Mouse (Mus musculus) midbrain, embryonic 14.5 days (tissue): ENCODE data around the gene Usp7. TPM values are rescaled to one million over a fixed set of nuclear protein-coding genes. Genes with fewer than 3 reads are reported as not detected.

Experiments used
- ATAC-seq: fragments of 200-750 bp; cut with Nextera tagmentation; 2 replicates; pipeline ENCODE4 v1.8.0; 2017; ENCODE audit warnings: moderate number of reproducible peaks, moderate library complexity; ENCODE audit not compliant: low FRiP score, low TSS enrichment
- DNase-seq: peaks from one replicate; pipeline ENCODE4 v3.0.0-alpha.2; 2015
- H3K27ac ChIP-seq: fragments of 300-500 bp; sonication (generic); replicated peaks from 2 replicates; pipeline ENCODE4 v1.5.1; 2014; ENCODE audit warnings: mild to moderate bottlenecking, low read depth, low read length, moderate library complexity
- H3K27me3 ChIP-seq: fragments of 300-500 bp; sonication (generic); 2 replicates; pipeline ENCODE4 v1.6.1; 2014; ENCODE audit warnings: low read length, control low read depth, mixed read lengths; ENCODE audit not compliant: control insufficient read depth, insufficient read depth
- H3K36me3 ChIP-seq: fragments of 300-500 bp; sonication (generic); 2 replicates; pipeline ENCODE4 v1.6.1; 2014; ENCODE audit warnings: low read length, control low read depth; ENCODE audit not compliant: control insufficient read depth, insufficient read depth
- H3K4me1 ChIP-seq: fragments of 300-500 bp; sonication (generic); 2 replicates; pipeline ENCODE4 v1.6.1; 2014; ENCODE audit warnings: mild to moderate bottlenecking, antibody characterized with exemption, low read length, control low read depth; ENCODE audit not compliant: control insufficient read depth, insufficient read depth
- H3K4me2 ChIP-seq: fragments of 300-500 bp; sonication (generic); 2 replicates; pipeline ENCODE4 v1.6.1; 2014; ENCODE audit warnings: mild to moderate bottlenecking, low read length, moderate library complexity
- H3K4me3 ChIP-seq: fragments of 300-500 bp; sonication (generic); replicated peaks from 2 replicates; pipeline ENCODE4 v1.5.1; 2014; ENCODE audit warnings: low read depth, low read length
- H3K9ac ChIP-seq: fragments of 300-500 bp; sonication (generic); replicated peaks from 2 replicates; pipeline ENCODE4 v1.6.1; 2014; ENCODE audit warnings: mild to moderate bottlenecking, low read length, moderate library complexity
- H3K9me3 ChIP-seq: fragments of 300-500 bp; sonication (generic); 2 replicates; pipeline ENCODE4 v1.6.1; 2016; ENCODE audit warnings: low read length, control low read depth, mixed read lengths; ENCODE audit not compliant: control insufficient read depth
- WGBS: fragments of 180-500 bp; shearing (Covaris S2); extraction: QIAGEN DNeasy Blood & Tissue Kit; methylation state at CpG from one replicate; pipeline ENCODE4 v1.1.7; 2014; 5-methylcytosine and 5-hydroxymethylcytosine counted together
- polyA plus RNA-seq: library from polyadenylated mRNA; unstranded; fragments of >200 nt; fragmentation: Nextera tagmentation; extraction: Ambion mirVana; gene quantifications from 2 replicates; pipeline ENCODE4 v1.2.1, GENCODE M21; 2014

Usp7 gene
- polyA plus RNA-seq, 1 experiment from 2014 or later: 50.0 TPM

DNA sequence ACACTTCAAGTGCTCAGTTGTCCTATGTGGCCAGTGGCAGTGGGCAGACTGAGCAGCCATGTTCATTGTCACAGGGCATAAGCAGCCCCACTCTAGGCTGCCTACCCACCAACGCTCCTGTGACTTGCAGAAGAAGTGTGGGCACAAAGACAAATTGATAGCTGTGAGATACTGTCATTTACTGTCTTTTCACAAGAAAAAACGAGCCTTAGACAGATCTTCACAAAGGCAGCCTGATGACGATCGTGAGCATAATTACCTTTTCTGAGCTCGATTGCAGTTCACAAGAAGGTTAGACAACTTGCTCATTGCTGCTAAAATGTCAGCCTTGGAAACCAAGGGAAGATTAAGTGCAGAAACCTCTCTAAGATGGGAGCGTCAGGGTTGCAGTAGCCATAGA lies 137.0 kb downstream of the Usp7 start:
- Histone ChIP-seq H3K9me3 (no peaks in the 10 kb centered on the region), H3K4me2 (no peak overlapping the region), H3K27ac (no peak overlapping the region), H3K4me1 (no peaks in the 10 kb centered on the region), H3K9ac (no peak overlapping the region), H3K4me3 (no peak overlapping the region), H3K27me3 (no peaks in the 10 kb centered on the region), H3K36me3 (peaks cover 82% of the 10 kb centered on the region)
- DNase-seq (no peak), ATAC-seq (no peak)
- 91% methylated on average over 6 of the region's 6 CpGs for WGBS

DNA sequence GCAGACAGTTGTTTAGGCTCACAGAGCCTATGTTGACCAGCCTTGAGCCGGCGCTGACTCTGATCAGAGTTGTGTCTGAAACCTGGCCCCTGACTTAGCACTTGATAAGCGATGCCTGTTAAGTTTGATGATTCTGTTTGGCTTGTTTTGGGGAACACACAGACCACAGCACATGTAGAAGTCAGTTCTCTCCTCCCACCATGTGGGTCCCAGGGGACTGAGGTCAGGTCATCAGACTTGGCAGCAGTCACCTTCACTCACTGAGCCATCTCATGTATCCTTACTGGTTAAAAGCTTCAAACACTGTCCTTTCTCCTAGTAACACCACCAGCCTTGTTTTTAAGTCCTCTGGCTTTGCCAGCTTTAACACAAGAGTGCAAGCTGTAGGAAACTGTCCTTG lies 142.1 kb downstream of the Usp7 start:
- no peak overlapping the region for H3K9ac ChIP-seq
- H3K36me3 ChIP-seq: peaks cover 84% of the 10 kb centered on the region
- H3K27me3 ChIP-seq: no peaks in the 10 kb centered on the region
- DNase-seq (no peak), ATAC-seq (no peak)
- no peaks in the 10 kb centered on the region for H3K9me3 ChIP-seq
- 98% methylated on average over 3 of the region's 3 CpGs for WGBS
- no peak overlapping the region for H3K4me3 ChIP-seq
- no peaks in the 10 kb centered on the region for H3K4me1 ChIP-seq
- H3K4me2 ChIP-seq: no peak overlapping the region
- no peak overlapping the region for H3K27ac ChIP-seq

DNA sequence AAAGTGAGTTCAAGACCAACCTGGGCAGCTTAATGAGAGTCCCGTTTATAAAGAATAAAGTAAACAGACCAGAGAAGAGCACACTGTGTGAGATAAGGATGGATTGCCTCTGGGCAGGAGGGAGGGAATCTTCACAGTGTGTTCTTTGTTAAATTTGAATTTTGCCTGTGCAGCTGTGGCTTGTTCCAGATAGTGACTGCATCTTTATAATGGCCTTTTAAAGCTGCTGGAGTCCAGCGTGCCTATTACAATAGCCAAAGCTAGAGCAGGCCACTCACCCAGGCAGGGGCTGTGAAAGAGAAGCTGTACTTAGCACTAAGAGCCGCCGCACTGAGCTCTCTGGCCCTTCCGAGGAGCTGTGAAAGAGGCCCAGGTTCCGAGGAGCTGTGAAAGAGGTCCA lies 146.6 kb downstream of the Usp7 start:
- DNase-seq: no peak
- H3K4me1 ChIP-seq: no peaks in the 10 kb centered on the region
- no peak overlapping the region for H3K27ac ChIP-seq
- H3K27me3 ChIP-seq: no peaks in the 10 kb centered on the region
- H3K4me3 ChIP-seq: no peak overlapping the region
- no peak overlapping the region for H3K9ac ChIP-seq
- no peak for ATAC-seq
- peaks cover 82% of the 10 kb centered on the region for H3K36me3 ChIP-seq
- H3K9me3 ChIP-seq: no peaks in the 10 kb centered on the region
- H3K4me2 ChIP-seq: no peak overlapping the region
- 90% methylated on average over 6 of the region's 6 CpGs for WGBS

DNA sequence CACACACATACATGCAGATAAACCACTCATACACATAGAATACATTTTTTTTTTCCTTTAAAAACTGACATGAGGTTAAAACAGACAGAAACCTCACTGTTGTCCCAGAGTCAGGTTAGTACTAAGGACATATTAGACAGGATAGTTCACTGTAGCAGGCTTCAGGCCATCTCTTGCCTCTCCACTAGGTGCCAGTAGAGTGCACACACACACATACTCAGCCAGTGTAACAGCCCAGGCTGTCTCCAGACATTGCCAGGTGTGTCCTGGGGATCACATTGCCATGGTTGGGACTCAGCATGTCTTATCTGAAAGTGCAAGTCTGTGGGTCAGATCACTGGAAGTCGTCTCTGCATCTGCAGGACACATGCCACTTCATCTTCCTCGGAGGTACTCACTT lies 148.3 kb downstream of the Usp7 start:
- Histone ChIP-seq H3K4me2 (no peak overlapping the region), H3K9me3 (no peaks in the 10 kb centered on the region), H3K27ac (no peak overlapping the region), H3K36me3 (peaks cover 68% of the 10 kb centered on the region), H3K4me3 (no peak overlapping the region), H3K4me1 (no peaks in the 10 kb centered on the region), H3K9ac (no peak overlapping the region), H3K27me3 (no peaks in the 10 kb centered on the region)
- ATAC-seq (no peak), DNase-seq (peak; percentile 64)
- 81% methylated on average over 2 of the region's 2 CpGs for WGBS

Other genes with a start within 250 kb of the Usp7 start
- gene Pmm2, start 154.6 kb downstream of the Usp7 start, polyA plus RNA-seq: 36.3 and 41.5 TPM in 2 replicates
- 16.1 and 17.2 TPM in 2 replicates for gene Tmem186, start 154.6 kb downstream of the Usp7 start, polyA plus RNA-seq
- gene Carhsp1, start 120.2 kb downstream of the Usp7 start, polyA plus RNA-seq: 76.4 and 149 TPM in 2 replicates
- gene Gm5767, start 111.5 kb downstream of the Usp7 start, polyA plus RNA-seq: not detected in 2 replicates
- 25.5 and 26.5 TPM in 2 replicates for gene 1810013L24Rik, start 37.8 kb upstream of the Usp7 start, polyA plus RNA-seq